Mouse (Mus musculus): Measurements from ENCODE around the gene Sema6d. TPM values are rescaled to one million over a fixed set of nuclear protein-coding genes. Genes with fewer than 3 reads are reported as not detected.

Sema6d gene
- total RNA-seq, 2 experiments from 2014 or later: 18.8 to 18.9 TPM

- no peak for DNase-seq (ENCODE audit: low spot score)
- intact Hi-C loops (cut with DNase I): no loop called here
Observed at GRCm38 (mm10) chr2:124162001-124162599, 72.3 kb downstream of the Sema6d start.

GRCm38 (mm10) chr2:124168411-124168810, 78.6 kb downstream of the Sema6d start:
- no peak for DNase-seq (ENCODE audit: low spot score)
- intact Hi-C loops (cut with DNase I): no loop called here

GRCm38 (mm10) chr2:124171718-124172117, 81.9 kb downstream of the Sema6d start:
- intact Hi-C loops (cut with DNase I): no loop called here
- DNase-seq (ENCODE audit: low spot score): no peak

- DNase-seq (ENCODE audit: low spot score): no peak
- intact Hi-C loops (cut with DNase I): no loop called here
Observed at GRCm38 (mm10) chr2:124176265-124176664, 86.5 kb downstream of the Sema6d start.

- intact Hi-C loops (cut with DNase I): no loop called here
- DNase-seq (ENCODE audit: low spot score): no peak
Observed at GRCm38 (mm10) chr2:124176711-124177169, 87.0 kb downstream of the Sema6d start.

- DNase-seq (ENCODE audit: low spot score): no peak
- intact Hi-C loops (cut with DNase I): loop anchor here (10.0 kb wide), 1 partner anchor 666 kb away; no protein-coding TSS in a partner anchor
Observed at GRCm38 (mm10) chr2:124189271-124189670, 99.5 kb downstream of the Sema6d start.

- intact Hi-C loops (cut with DNase I): no loop called here
Observed at GRCm38 (mm10) chr2:124194041-124194440, 104.3 kb downstream of the Sema6d start.

GRCm38 (mm10) chr2:124201493-124201892, 111.7 kb downstream of the Sema6d start:
- no peak for DNase-seq (ENCODE audit: low spot score)
- intact Hi-C loops (cut with DNase I): no loop called here

More at GRCm38 (mm10) chr2:124194041-124194440, 104.3 kb downstream of the Sema6d start:
- no peak for DNase-seq (ENCODE audit: low spot score)

- intact Hi-C loops (cut with DNase I): no loop called here
- DNase-seq (ENCODE audit: low spot score): no peak
Observed at GRCm38 (mm10) chr2:124202475-124202990, 112.8 kb downstream of the Sema6d start.

- no peak for DNase-seq (ENCODE audit: low spot score)
- intact Hi-C loops (cut with DNase I): no loop called here
Observed at GRCm38 (mm10) chr2:124205811-124206210, 116.0 kb downstream of the Sema6d start.

- no peak for DNase-seq (ENCODE audit: low spot score)
- intact Hi-C loops (cut with DNase I): no loop called here
Observed at GRCm38 (mm10) chr2:124208251-124208650, 118.5 kb downstream of the Sema6d start.

GRCm38 (mm10) chr2:124223559-124223958, 133.8 kb downstream of the Sema6d start:
- intact Hi-C loops (cut with DNase I): no loop called here

GRCm38 (mm10) chr2:124224328-124224727, 134.6 kb downstream of the Sema6d start:
- no peak for DNase-seq (ENCODE audit: low spot score)
- intact Hi-C loops (cut with DNase I): no loop called here

More at GRCm38 (mm10) chr2:124223559-124223958, 133.8 kb downstream of the Sema6d start:
- no peak for DNase-seq (ENCODE audit: low spot score)

GRCm38 (mm10) chr2:124234636-124235221, 145.0 kb downstream of the Sema6d start:
- intact Hi-C loops (cut with DNase I): no loop called here
- DNase-seq (ENCODE audit: low spot score): no peak

- intact Hi-C loops (cut with DNase I): no loop called here
- no peak for DNase-seq (ENCODE audit: low spot score)
Observed at GRCm38 (mm10) chr2:124235237-124236055, 145.7 kb downstream of the Sema6d start.

GRCm38 (mm10) chr2:124236831-124237230, 147.1 kb downstream of the Sema6d start:
- DNase-seq (ENCODE audit: low spot score): no peak
- intact Hi-C loops (cut with DNase I): no loop called here

GRCm38 (mm10) chr2:124243608-124244007, 153.8 kb downstream of the Sema6d start:
- intact Hi-C loops (cut with DNase I): no loop called here
- no peak for DNase-seq (ENCODE audit: low spot score)

- intact Hi-C loops (cut with DNase I): no loop called here
- no peak for DNase-seq (ENCODE audit: low spot score)
Observed at GRCm38 (mm10) chr2:124244543-124245245, 154.9 kb downstream of the Sema6d start.

GRCm38 (mm10) chr2:124258108-124258507, 168.3 kb downstream of the Sema6d start:
- peak; percentile 13 for DNase-seq (ENCODE audit: low spot score)
- intact Hi-C loops (cut with DNase I): no loop called here

GRCm38 (mm10) chr2:124264309-124264708, 174.5 kb downstream of the Sema6d start:
- no peak for DNase-seq (ENCODE audit: low spot score)
- intact Hi-C loops (cut with DNase I): no loop called here
